Mouse (Mus musculus) cerebellum, adult 2 months (tissue): ENCODE data around the gene Olfr315. TPM values are rescaled to one million over a fixed set of nuclear protein-coding genes. Genes with fewer than 3 reads are reported as not detected.
A peak's percentile ranks its signal among the peaks of the same experiment; 100 is the strongest.
"Not testable (repeated sequence)": the region's sequence is repeated elsewhere in the genome, so short reads cannot be mapped to it uniquely, and the experiment has no call there.

ENCODE experiments used
- DNase-seq, 2 experiments: peaks; one replicate each; pipeline ENCODE4 v3.0.0; 2021
- H3K27ac ChIP-seq: fragments of 200-500 bp; 2 replicates; pipeline ENCODE4 v1.5.1; 2012; ENCODE audit warnings: low read length, control low read depth, inconsistent platforms; ENCODE audit not compliant: insufficient read depth
- H3K27me3 ChIP-seq: fragments of 200-500 bp; 2 replicates; pipeline ENCODE4 v1.6.1; 2012; ENCODE audit warnings: inconsistent platforms, mild to moderate bottlenecking, low read length, moderate library complexity; ENCODE audit not compliant: control insufficient read depth, insufficient read depth
- H3K4me1 ChIP-seq: fragments of 200-500 bp; 2 replicates; pipeline ENCODE4 v1.6.1; 2011; ENCODE audit warnings: low read length; ENCODE audit not compliant: control insufficient read depth, insufficient read depth
- H3K4me3 ChIP-seq: fragments of 200-500 bp; replicated peaks from 2 replicates; pipeline ENCODE3; 2011; ENCODE audit warnings: mild to moderate bottlenecking, low read depth, low read length, control low read depth; ENCODE audit not compliant: insufficient read depth
- CTCF ChIP-seq: fragments of 200-500 bp; IDR thresholded peaks from 2 replicates; pipeline ENCODE4 v1.5.1; 2011; ENCODE audit warnings: low read depth, mild to moderate bottlenecking, control low read depth, low read length, moderate library complexity, borderline replicate concordance; ENCODE audit not compliant: insufficient read depth
- POLR2A ChIP-seq: fragments of 200-500 bp; IDR thresholded peaks from 2 replicates; pipeline ENCODE4 v1.6.1; 2011; ENCODE audit warnings: low read length, control low read depth, borderline replicate concordance; ENCODE audit not compliant: insufficient read depth
- WGBS: fragments of 180-500 bp; shearing (Covaris S2); methylation state at CpG from one replicate; pipeline ENCODE4 v1.1.7; 2018; 5-methylcytosine and 5-hydroxymethylcytosine counted together
- polyA plus RNA-seq: library from polyadenylated mRNA; depleted of rRNA; stranded (reverse); fragments of >200 nt; gene quantifications from 2 replicates; pipeline ENCODE4 v1.2.3, GENCODE M21; 2012

Gene Olfr315
- polyA plus RNA-seq, 1 experiment, result not detected

- H3K4me3 ChIP-seq, result no peak overlapping the region
- no peak for TF ChIP-seq CTCF
- TF ChIP-seq POLR2A, result no peak
- DNase-seq, result no peak
Measured at GRCm38 (mm10) chr11:58799747-58800146, 26.8 kb downstream of the Olfr315 start.

GRCm38 (mm10) chr11:58801558-58802228 is 28.7 kb downstream of the Olfr315 start, which contains the start of gene Fam183b:
Fam183b (minus strand) TSS chr11:58801960.
- WGBS, result 18% methylated on average over 14 of the region's 14 CpGs

More at GRCm38 (mm10) chr11:58799747-58800146, 26.8 kb downstream of the Olfr315 start:
- 78% methylated on average over 5 of the region's 5 CpGs for WGBS
- no peaks in the 10 kb centered on the region for H3K4me1 ChIP-seq
- H3K27me3 ChIP-seq, result no peaks in the 10 kb centered on the region
- no peak overlapping the region for H3K27ac ChIP-seq

GRCm38 (mm10) chr11:58803871-58804270 is 30.9 kb downstream of the Olfr315 start:
- Histone ChIP-seq H3K4me3 (no peak overlapping the region), H3K4me1 (no peaks in the 10 kb centered on the region), H3K27me3 (no peaks in the 10 kb centered on the region), H3K27ac (no peak overlapping the region)
- TF ChIP-seq CTCF (no peak), POLR2A (no peak)
- 88% methylated on average over 4 of the region's 4 CpGs for WGBS
- no peak for DNase-seq

More at GRCm38 (mm10) chr11:58801558-58802228, 28.7 kb downstream of the Olfr315 start, which contains the start of gene Fam183b:
- H3K27ac ChIP-seq, result no peak within 1 kb of the TSS
- peak; percentile 13 to 22 for DNase-seq
- TF ChIP-seq POLR2A (no peak), CTCF (no peak)
- no peaks in the 10 kb centered on the region for H3K27me3 ChIP-seq
- H3K4me3 ChIP-seq, result no peak within 1 kb of the TSS
- H3K4me1 ChIP-seq, result no peaks in the 10 kb centered on the region

- Histone ChIP-seq H3K4me3 (no peak overlapping the region), H3K27ac (no peak overlapping the region), H3K4me1 (no peaks in the 10 kb centered on the region), H3K27me3 (no peaks in the 10 kb centered on the region)
- no peak for DNase-seq
- TF ChIP-seq CTCF (no peak), POLR2A (no peak)
- 31% methylated on average over 2 of the region's 2 CpGs for WGBS
Measured at GRCm38 (mm10) chr11:58804393-58804792, 31.4 kb downstream of the Olfr315 start.

- H3K4me1 ChIP-seq, result no peaks in the 10 kb centered on the region
- H3K27me3 ChIP-seq, result no peaks in the 10 kb centered on the region
- 0 out of 2 replicates have a peak, but pooled peaks have one; percentile 7 for TF ChIP-seq CTCF
- no peak for TF ChIP-seq POLR2A
- WGBS, result 8% methylated on average over 1 of the region's 1 CpGs
- H3K4me3 ChIP-seq, result no peak overlapping the region
- no peak overlapping the region for H3K27ac ChIP-seq
- no peak for DNase-seq
Measured at GRCm38 (mm10) chr11:58812001-58812400, 39.0 kb downstream of the Olfr315 start.

- 30% methylated on average over 1 of the region's 1 CpGs for WGBS
- DNase-seq, H3K4me3 ChIP-seq, H3K4me1 ChIP-seq, H3K27ac ChIP-seq, H3K27me3 ChIP-seq: not testable (repeated sequence)
Measured at GRCm38 (mm10) chr11:58814700-58815099, 41.7 kb downstream of the Olfr315 start, which contains the start of gene Olfr313. Olfr313 (plus strand) TSS chr11:58815000.

- TF ChIP-seq POLR2A, result no peak
- TF ChIP-seq CTCF, result no peak
- H3K27ac ChIP-seq, result no peak overlapping the region
- no peaks in the 10 kb centered on the region for H3K4me1 ChIP-seq
- WGBS, result 69% methylated on average over 1 of the region's 1 CpGs
- no peak overlapping the region for H3K4me3 ChIP-seq
- no peaks in the 10 kb centered on the region for H3K27me3 ChIP-seq
- DNase-seq, result no peak
Measured at GRCm38 (mm10) chr11:58815676-58816075, 42.7 kb downstream of the Olfr315 start.

- not testable (repeated sequence) for H3K27ac ChIP-seq, H3K27me3 ChIP-seq, H3K4me3 ChIP-seq, H3K4me1 ChIP-seq, DNase-seq
Measured at GRCm38 (mm10) chr11:58828937-58829336, 55.9 kb downstream of the Olfr315 start, which contains the start of gene Olfr312. Olfr312 (plus strand) TSS chr11:58829237.
